Mouse (Mus musculus) heart, postnatal 0 days (tissue): ENCODE measurements around the gene Serpina6.

Experiments used
- CTCF ChIP-seq: IDR thresholded peaks from 2 replicates; pipeline ENCODE4 v1.5.1; 2016; ENCODE audit warnings: antibody characterized with exemption, control low read depth, low read depth
- EP300 ChIP-seq: IDR thresholded peaks from 2 replicates; pipeline ENCODE4 v1.6.1; 2016; ENCODE audit warnings: antibody characterized with exemption, low read depth

- TF ChIP-seq CTCF (no peak), EP300 (no peak)
Measured at GRCm38 (mm10) chr12:103656848-103657626, at the start of gene Serpina6.
